Mouse (Mus musculus) stomach, embryonic 16.5 days (tissue): Measurements from ENCODE around the gene Prx. TPM values are rescaled to one million over a fixed set of nuclear protein-coding genes. Genes with fewer than 3 reads are reported as not detected.

Source experiments
- ATAC-seq: fragments of 200-750 bp; cut with Nextera tagmentation; 2 replicates; pipeline ENCODE4 v1.8.0; 2017; ENCODE audit warnings: moderate number of reproducible peaks, moderate TSS enrichment; ENCODE audit not compliant: insufficient read depth, low FRiP score
- H3K27ac ChIP-seq: fragments of 300-500 bp; sonication (generic); 2 replicates; pipeline ENCODE4 v1.5.1; 2014; ENCODE audit warnings: low read length
- H3K27me3 ChIP-seq: fragments of 300-500 bp; sonication (generic); 2 replicates; pipeline ENCODE4 v1.6.1; 2014; ENCODE audit warnings: low read length, control low read depth, mixed read lengths; ENCODE audit not compliant: control insufficient read depth, insufficient read depth
- H3K36me3 ChIP-seq: fragments of 300-500 bp; sonication (generic); 2 replicates; pipeline ENCODE4 v1.6.1; 2014; ENCODE audit warnings: low read length; ENCODE audit not compliant: control insufficient read depth, insufficient read depth
- H3K4me1 ChIP-seq: fragments of 300-500 bp; sonication (generic); 2 replicates; pipeline ENCODE4 v1.6.1; 2014; ENCODE audit warnings: low read length, control low read depth, mixed read lengths; ENCODE audit not compliant: control insufficient read depth, insufficient read depth
- H3K4me2 ChIP-seq: fragments of 300-500 bp; sonication (generic); 2 replicates; pipeline ENCODE4 v1.6.1; 2014; ENCODE audit warnings: low read depth, low read length, mixed read lengths
- H3K4me3 ChIP-seq: fragments of 300-500 bp; sonication (generic); replicated peaks from 2 replicates; pipeline ENCODE4 v1.5.1; 2014; ENCODE audit warnings: mild to moderate bottlenecking, low read length
- H3K9ac ChIP-seq: fragments of 300-500 bp; sonication (generic); 2 replicates; pipeline ENCODE4 v1.6.1; 2014; ENCODE audit warnings: low read length
- H3K9me3 ChIP-seq: fragments of 300-500 bp; sonication (generic); replicated peaks from 2 replicates; pipeline ENCODE4 v1.6.1; 2016; ENCODE audit warnings: low read length, control low read depth; ENCODE audit not compliant: control insufficient read depth
- WGBS: fragments of 180-500 bp; shearing (Covaris S2); extraction: QIAGEN DNeasy Blood & Tissue Kit; methylation state at CpG from one replicate; pipeline ENCODE4 v1.1.7; 2014; 5-methylcytosine and 5-hydroxymethylcytosine counted together
- polyA plus RNA-seq: library from polyadenylated mRNA; unstranded; fragments of >200 nt; fragmentation: Nextera tagmentation; extraction: Ambion mirVana; gene quantifications from 2 replicates; pipeline ENCODE4 v1.2.1, GENCODE M21; 2015

Prx gene
- polyA plus RNA-seq, 1 experiment from 2014 or later = 4.0 TPM

DNA sequence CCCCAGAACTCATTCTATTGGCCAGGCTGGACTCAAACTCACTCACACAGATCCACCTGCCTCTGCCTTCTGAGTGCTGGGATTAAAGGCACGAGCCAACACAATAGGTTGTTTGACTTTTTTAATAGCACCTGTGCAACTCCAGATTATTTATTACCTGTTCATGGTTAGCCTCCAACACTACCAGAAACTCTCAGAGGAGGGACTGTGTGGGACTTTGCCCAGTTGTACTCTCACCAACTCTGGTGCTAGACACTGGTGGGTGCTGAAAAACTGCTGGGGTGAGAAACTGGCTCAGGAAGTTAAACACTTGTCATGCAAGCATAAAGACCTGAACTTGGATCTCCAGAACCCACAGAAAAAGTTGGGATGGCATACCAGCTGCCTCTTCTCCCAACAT lies 19.4 kb upstream of the Prx start:
- H3K4me3 ChIP-seq = no peak overlapping the region
- peaks cover 26% of the 10 kb centered on the region for H3K4me1 ChIP-seq
- 61% methylated on average over 1 of the region's 1 CpGs for WGBS
- no peaks in the 10 kb centered on the region for H3K27me3 ChIP-seq
- no peak overlapping the region for H3K9ac ChIP-seq
- peak overlapping the region; percentile 64; the same call in 1 of the 2 replicates for H3K4me2 ChIP-seq
- H3K36me3 ChIP-seq = peaks cover 10% of the 10 kb centered on the region
- no peak for ATAC-seq
- peak overlapping the region; percentile 90; the same call in 1 of the 2 replicates for H3K27ac ChIP-seq
- H3K9me3 ChIP-seq = no peaks in the 10 kb centered on the region

DNA sequence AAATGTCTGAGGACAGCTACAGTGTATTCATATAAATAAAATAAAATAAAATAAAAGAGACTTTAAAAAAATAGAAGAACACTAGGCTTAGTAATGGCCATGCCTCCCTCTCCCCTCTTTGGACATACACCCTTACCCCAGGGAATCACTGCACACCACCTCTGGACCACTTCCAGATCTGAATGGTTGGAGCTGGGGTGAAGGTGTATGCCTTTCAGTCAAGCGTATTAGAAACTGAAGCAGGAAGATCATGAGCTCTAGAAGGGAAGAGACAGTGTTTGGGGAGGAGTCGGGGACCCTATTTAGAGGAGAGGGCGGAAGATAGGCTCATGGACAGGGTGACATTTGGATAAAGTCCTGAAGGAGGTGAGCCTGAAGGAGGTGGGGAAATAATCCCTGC lies 18.6 kb upstream of the Prx start:
- ATAC-seq = no peak
- H3K9ac ChIP-seq = peak overlapping the region; percentile 75

DNA sequence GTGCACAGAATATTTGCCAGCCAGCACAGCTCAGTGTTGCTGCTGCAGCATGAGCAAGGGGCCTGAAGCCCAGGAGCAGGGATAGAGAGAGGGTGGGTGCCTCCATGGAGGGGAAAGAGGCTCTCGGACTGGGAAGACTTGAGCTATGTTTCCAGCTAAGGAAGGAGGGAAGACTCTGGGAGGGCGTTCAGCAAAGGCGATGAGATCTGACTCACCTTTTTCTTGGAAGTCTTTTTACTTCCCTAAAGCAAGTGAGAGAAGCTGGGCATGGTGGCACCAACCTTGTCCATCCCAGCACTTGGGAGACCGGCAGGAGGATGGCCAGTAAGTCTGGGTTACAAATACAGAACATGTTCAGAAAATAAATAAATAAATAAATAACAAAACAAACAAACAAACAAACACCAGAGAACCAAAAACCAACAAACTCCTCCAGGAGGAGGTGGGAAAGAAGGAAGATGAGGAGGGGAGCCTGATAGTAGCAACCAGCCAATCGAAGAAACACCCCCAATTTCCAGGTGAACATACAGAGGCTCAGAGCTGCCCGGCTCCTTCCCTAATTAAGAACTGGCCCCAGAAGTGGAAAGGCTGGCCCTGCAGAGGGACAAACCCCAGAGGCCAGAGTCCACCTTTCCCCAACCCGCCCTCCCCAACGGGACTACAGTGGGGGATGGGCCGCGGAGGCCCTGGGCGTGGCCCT lies 18.0 kb upstream of the Prx start:
- 7% methylated on average over 11 of the region's 11 CpGs for WGBS

More for the DNA sequence above, 18.6 kb upstream of the Prx start:
- no peaks in the 10 kb centered on the region for H3K9me3 ChIP-seq
- H3K4me1 ChIP-seq = peaks cover 26% of the 10 kb centered on the region
- peak overlapping the region; percentile 90 for H3K27ac ChIP-seq
- peaks cover 10% of the 10 kb centered on the region for H3K36me3 ChIP-seq
- H3K4me2 ChIP-seq = peak overlapping the region; percentile 64
- WGBS = 61% methylated on average over 3 of the region's 3 CpGs
- peak overlapping the region; percentile 41 for H3K4me3 ChIP-seq
- no peaks in the 10 kb centered on the region for H3K27me3 ChIP-seq

DNA sequence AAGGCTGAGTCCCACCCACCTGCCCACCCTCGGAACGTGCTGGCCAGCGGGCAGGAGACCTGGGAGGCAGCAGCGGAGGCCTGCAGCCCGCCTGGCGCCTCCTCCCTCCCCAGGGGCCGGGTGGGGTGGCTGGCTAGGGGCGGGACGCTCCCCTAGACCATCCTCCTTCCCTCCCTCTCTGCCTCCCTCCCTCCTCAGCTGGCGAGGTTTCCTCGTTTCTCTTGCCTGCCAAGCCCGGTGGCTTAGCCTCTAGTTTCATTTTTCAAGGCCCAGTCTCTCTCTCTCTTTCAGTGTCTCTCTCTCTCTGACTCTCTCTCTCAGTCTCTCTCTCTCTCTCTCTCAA lies 17.5 kb upstream of the Prx start:
- 0% methylated on average over 6 of the region's 12 CpGs for WGBS
- peak overlapping the region; percentile 90 for H3K27ac ChIP-seq
- H3K4me2 ChIP-seq = peak overlapping the region; percentile 64
- peaks cover 5% of the 10 kb centered on the region for H3K36me3 ChIP-seq
- ATAC-seq = peak; percentile 98
- peaks cover 26% of the 10 kb centered on the region for H3K4me1 ChIP-seq
- H3K27me3 ChIP-seq = no peaks in the 10 kb centered on the region
- peak overlapping the region; percentile 75 for H3K9ac ChIP-seq
- peak overlapping the region; percentile 41 for H3K4me3 ChIP-seq
- no peaks in the 10 kb centered on the region for H3K9me3 ChIP-seq

More for the DNA sequence above, 18.0 kb upstream of the Prx start:
- Histone ChIP-seq H3K4me1 (peaks cover 26% of the 10 kb centered on the region), H3K9me3 (no peaks in the 10 kb centered on the region), H3K4me2 (peak overlapping the region; percentile 64), H3K27ac (peak overlapping the region; percentile 90), H3K36me3 (peaks cover 10% of the 10 kb centered on the region), H3K9ac (peak overlapping the region; percentile 75), H3K4me3 (peak overlapping the region; percentile 41), H3K27me3 (no peaks in the 10 kb centered on the region)
- no peak for ATAC-seq

DNA sequence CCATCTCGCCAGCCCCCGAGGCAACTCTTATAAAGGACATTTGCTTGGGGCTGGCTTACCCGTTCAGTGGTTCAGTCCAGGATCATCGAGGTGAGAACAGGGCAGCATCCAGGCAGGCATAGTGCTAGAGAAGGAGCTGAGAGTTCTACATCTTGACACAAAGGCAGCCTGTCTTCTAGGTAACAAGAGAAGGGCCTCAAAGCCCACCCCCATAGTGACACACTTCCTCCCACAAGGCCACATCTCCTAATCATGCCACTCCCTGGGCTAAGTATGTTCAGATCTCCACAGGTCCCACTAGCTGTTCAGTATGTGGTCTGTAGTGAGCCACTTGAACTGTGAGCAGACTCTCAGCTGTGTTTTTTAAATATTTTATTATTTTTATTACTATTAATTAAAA lies 15.3 kb upstream of the Prx start:
- H3K4me3 ChIP-seq = no peak overlapping the region
- no peaks in the 10 kb centered on the region for H3K9me3 ChIP-seq
- no peak overlapping the region for H3K9ac ChIP-seq
- H3K4me2 ChIP-seq = no peak overlapping the region
- H3K27ac ChIP-seq = no peak overlapping the region
- H3K4me1 ChIP-seq = peaks cover 23% of the 10 kb centered on the region
- WGBS = 85% methylated on average over 4 of the region's 4 CpGs
- H3K27me3 ChIP-seq = no peaks in the 10 kb centered on the region
- ATAC-seq = no peak
- H3K36me3 ChIP-seq = no peaks in the 10 kb centered on the region

DNA sequence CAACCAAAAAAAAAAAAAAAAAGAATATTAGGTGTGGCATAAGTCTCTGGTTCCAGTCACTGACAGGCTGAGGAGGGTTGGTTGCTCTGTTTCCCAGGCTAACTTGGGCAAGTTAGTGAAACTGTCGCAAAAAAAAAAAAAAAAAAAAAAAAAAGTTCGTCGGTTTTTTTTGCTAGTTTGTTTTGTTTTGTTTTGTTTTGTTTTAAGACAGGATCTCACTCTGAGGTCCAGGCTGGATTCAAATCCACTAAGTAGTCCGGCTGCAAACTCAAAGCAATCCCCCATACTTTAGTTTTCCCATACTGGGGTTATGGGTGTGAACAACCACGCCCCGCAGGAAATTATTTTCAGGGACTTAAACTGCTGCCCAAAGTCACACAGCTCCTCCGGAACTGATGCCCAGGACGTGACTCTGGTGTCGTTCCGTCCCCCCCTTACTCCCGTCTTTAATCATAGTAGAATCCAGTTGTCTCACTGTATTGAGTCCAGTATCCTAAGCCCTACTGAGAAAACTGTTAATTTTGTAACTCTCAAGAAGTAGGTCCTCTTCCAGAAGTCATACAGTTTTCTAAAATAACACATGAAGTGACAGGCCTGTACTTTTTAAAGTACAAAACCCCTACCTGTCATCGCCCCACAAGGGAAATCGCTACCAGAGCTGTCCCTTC lies 12.9 kb upstream of the Prx start:
- H3K4me1 ChIP-seq = peaks cover 32% of the 10 kb centered on the region
- no peak for ATAC-seq
- peak overlapping the region; percentile 92 for H3K4me2 ChIP-seq
- no peaks in the 10 kb centered on the region for H3K27me3 ChIP-seq
- WGBS = 3% methylated on average over 13 of the region's 13 CpGs
- peak overlapping the region; percentile 99 for H3K27ac ChIP-seq
- no peaks in the 10 kb centered on the region for H3K9me3 ChIP-seq
- H3K4me3 ChIP-seq = peak overlapping the region; percentile 84
- H3K36me3 ChIP-seq = no peaks in the 10 kb centered on the region; the same call in 1 of the 2 replicates
- H3K9ac ChIP-seq = peak overlapping the region; percentile 71

DNA sequence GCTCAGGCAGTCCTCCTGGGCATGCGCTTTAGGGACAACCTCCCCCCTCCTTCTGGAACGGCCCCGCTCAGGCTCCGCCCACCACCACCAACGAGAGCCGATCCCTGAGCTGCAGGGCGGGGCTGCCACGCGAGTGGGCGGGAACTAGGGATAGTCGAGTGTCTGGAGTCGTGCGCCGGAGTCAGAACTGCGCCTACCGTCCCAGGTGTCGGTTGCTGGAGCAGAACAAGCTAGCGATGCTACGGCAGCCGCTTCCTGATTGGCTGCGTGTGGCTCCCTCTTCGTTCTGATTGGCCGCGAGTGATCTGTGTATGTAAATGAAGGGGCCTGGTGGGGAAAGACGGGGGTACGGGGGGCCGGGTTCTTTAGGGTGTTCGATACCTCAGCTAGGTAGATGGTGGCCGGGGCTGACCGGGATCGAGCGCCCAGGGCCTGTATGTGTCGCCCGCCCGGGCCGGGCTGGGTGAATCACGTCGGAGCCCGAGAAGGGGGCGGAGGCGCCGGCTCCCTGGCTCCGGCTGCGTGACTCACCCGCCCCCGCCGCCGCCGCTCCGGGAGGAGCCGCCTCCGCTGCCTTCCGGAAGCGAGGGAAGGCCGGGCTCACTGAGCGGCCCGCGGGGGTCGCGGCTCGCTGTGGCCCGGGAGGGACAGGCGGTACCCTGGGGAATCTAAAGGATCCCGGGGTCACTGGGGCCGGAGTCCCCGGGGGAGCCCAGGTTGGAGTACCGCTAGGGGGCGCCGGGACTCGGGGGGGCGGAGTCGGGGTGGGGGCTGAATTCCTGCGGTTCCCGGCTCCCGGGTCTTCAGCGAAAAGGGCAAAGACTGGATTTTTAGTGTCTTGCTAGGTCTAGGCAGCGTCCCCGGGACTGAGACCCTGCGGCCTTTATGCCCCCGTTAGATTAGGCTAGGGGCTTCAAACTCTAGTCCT lies 12.1 kb upstream of the Prx start, which contains the start of gene Sertad1:
Gene Sertad1 (plus strand): TSS at position 141 of the 928 bp plus-strand sequence.
- ATAC-seq = peak; percentile 93
- Histone ChIP-seq H3K27me3 (no peaks in the 10 kb centered on the region), H3K4me1 (peaks cover 35% of the 10 kb centered on the region), H3K9me3 (no peaks in the 10 kb centered on the region), H3K27ac (peak within 1 kb of the TSS; percentile 99), H3K4me3 (peak within 1 kb of the TSS; percentile 84), H3K4me2 (peak within 1 kb of the TSS; percentile 92), H3K36me3 (no peaks in the 10 kb centered on the region; the same call in 1 of the 2 replicates), H3K9ac (peak within 1 kb of the TSS; percentile 93)
- WGBS = under 1% methylated on average over 77 of the region's 80 CpGs

DNA sequence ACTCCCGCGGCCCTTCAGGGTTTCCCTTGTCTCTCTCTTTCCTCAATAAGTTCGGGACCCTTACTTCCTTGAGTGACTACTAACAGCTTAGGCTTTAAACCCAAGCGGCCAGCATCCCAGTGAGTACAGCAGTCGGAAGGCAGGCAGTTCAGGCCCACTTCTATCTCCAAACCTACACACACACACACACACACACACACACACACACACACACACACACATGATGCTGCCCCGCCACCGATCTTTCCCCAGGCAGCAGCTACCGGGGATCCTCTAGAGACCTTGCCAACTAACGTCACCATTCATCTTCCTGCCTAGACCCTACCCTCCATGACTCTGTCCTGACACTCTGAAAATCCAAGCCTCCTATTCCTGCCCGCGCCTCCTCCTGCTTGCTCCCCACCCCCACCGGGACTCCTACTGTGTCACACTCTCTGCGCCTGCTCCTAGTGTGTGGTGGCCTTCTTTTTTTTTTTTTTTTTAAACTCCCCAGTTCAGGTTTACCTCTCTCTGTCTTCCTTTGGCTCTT lies 11.3 kb upstream of the Prx start:
- H3K27ac ChIP-seq = peak overlapping the region; percentile 99
- no peaks in the 10 kb centered on the region for H3K9me3 ChIP-seq
- peak overlapping the region; percentile 92 for H3K4me2 ChIP-seq
- H3K4me3 ChIP-seq = peak overlapping the region; percentile 84
- no peaks in the 10 kb centered on the region for H3K27me3 ChIP-seq
- peaks cover 30% of the 10 kb centered on the region for H3K4me1 ChIP-seq
- 3% methylated on average over 13 of the region's 13 CpGs for WGBS
- peak overlapping the region; percentile 93 for H3K9ac ChIP-seq
- H3K36me3 ChIP-seq = no peaks in the 10 kb centered on the region; the same call in 1 of the 2 replicates
- ATAC-seq = no peak
